Mouse (Mus musculus): ENCODE results near the gene Armcx1.
"Not testable (repeated sequence)": the region's sequence is repeated elsewhere in the genome, so short reads cannot be mapped to it uniquely, and the experiment has no call there.

Gene Armcx1

DNA sequence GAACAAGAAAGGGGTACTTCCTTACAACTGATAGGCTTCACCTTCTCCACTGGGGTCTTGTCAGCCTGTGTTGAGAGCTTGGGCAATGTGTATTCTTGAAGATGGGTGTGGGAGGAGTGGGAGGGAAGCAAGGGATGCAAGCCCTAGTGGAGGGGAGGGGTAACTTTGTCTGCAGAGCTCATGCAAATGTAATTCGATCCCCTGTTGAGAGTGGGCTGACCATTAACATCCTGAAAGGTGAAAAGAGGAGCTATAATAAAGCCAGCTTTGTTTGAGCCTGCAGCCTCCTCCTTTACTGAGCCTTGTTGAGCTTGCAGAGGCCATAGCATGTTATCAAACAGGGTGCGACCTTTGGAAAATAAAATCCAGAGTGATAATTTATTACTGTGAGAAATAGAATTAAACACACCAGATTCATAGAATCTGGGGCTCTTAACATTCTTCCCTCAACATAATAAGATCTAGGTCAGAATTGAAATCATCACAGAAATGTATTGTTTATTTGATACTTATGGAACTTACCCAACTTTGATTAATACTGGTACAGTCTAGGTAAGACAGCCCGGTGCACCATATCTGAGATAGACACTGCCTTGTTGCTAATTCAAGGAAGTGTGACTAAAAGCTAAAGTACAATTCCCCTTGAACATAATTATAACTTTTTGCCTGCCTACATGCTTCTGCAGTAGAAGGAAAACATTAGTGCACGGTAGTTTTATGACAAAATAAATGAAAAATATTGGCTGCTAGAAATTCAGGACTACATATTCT lies 45.9 kb downstream of the Armcx1 start:
- not testable (repeated sequence) for DNase-seq

All from thymus, postnatal 4 days (tissue).